ENCODE assay signal across 25 mouse cellular contexts in the genomic region with DNA sequence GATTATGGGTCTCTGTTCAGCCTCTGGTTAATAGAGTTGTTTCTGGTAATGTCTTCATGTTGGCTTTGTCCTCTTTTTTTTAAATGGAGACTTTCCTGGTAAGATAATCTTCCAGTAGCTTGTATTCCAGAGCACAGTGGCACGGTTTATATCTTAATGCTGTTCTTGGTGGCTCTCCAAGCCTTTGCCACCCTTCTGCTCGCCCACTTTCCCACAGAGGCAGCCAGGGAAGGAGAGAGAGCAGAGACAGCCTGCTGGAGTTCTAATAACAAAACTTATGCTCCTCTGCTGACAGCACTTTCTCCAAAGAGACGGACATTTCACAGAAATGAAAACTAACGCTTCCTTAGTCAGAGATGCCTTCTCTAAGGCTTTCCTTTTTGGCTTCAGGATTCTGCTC. TPM values are rescaled to one million over a fixed set of nuclear protein-coding genes. Genes with fewer than 3 reads are reported as not detected.
DNase-seq lines count a peak whose midpoint lies in the region; ATAC-seq and TF ChIP-seq lines count a peak whose summit lies in the region.
"Had no signal": no experiment of that assay in that cellular context is flagged by ENCODE, and none has a peak within 500 bp of the region (broad histone marks: within the 10 kb centered on the region; RNA-seq: fewer than 3 reads in every experiment).

No protein-coding gene starts in this region.

- ATAC-seq in frontal cortex, adult (ENCODE audit: low TSS enrichment) = peak; percentile 95
- ATAC-seq in heart, postnatal 0 days (ENCODE audit: insufficient read depth, low read depth) = no peak
- ATAC-seq: CD4-positive, CD25-positive, alpha-beta regulatory T cell, adult 4 months; forebrain, postnatal 0 days; hindbrain, embryonic 16.5 days; liver, embryonic 12.5 days had no signal

- DNase-seq in frontal cortex, postnatal 25 days (ENCODE audit: low spot score in 2 of 2) = no peak
- no peak for DNase-seq in heart, postnatal 0 days (ENCODE audit: low spot score)
- no peak for DNase-seq in heart, adult 18-20 months
- DNase-seq in left cerebral cortex, adult 18-20 months (ENCODE audit: low spot score in 2 of 2) = peak; percentile 55 to 63
- no peak for DNase-seq in left cerebral cortex, postnatal 10 days (ENCODE audit: extremely low spot score in 1 of 2, low spot score in 2 of 2)
- peak; percentile 64 for DNase-seq in telencephalon, adult 2 months (ENCODE audit: low read depth, low spot score)
- DNase-seq in liver = no peak
- DNase-seq: cerebellum, adult 9-10 months; forebrain, postnatal 0 days; gastrocnemius, postnatal 36 days; kidney, adult 2 months; kidney, postnatal 36 days; lung, embryonic 14.5 days; lung, postnatal 4 days; spleen, adult 18-20 months had no signal

- no peaks in the 10 kb centered on the region for H3K9me3 ChIP-seq in heart, postnatal 0 days (replicated peaks; ENCODE audit: control insufficient read depth, low read length)
- H3K9me3 ChIP-seq: embryonic facial prominence, embryonic 12.5 days; G1E; limb, embryonic 10.5 days; liver, embryonic 12.5 days; midbrain, embryonic 10.5 days; neural tube, embryonic 12.5 days; stomach, embryonic 15.5 days had no signal

- peaks cover 39% of the 10 kb centered on the region for H3K4me1 ChIP-seq in heart, postnatal 0 days (ENCODE audit: control insufficient read depth, insufficient read depth)
- H3K4me1 ChIP-seq: embryonic facial prominence, embryonic 12.5 days; neural tube, embryonic 12.5 days; stomach, embryonic 15.5 days had no signal

- 57% methylated on average over 4 of the region's 4 CpGs for WGBS in heart, postnatal 0 days

- no peak overlapping the region for H3K4me3 ChIP-seq in heart, postnatal 0 days (ENCODE audit: low read depth, low read length)
- H3K4me3 ChIP-seq: embryonic facial prominence, embryonic 12.5 days; limb, embryonic 10.5 days; liver, embryonic 12.5 days; midbrain, embryonic 10.5 days; neural tube, embryonic 12.5 days; stomach, embryonic 15.5 days had no signal

- no peak for TF ChIP-seq EP300 in heart, postnatal 0 days (IDR thresholded peaks at IDR 0.05; ENCODE audit: low read depth)

- H3K9ac ChIP-seq in heart, postnatal 0 days (replicated peaks; ENCODE audit: low read depth, low read length) = no peak overlapping the region
- H3K9ac ChIP-seq: embryonic facial prominence, embryonic 12.5 days; forebrain, postnatal 0 days; liver, embryonic 12.5 days; lung, embryonic 14.5 days; neural tube, embryonic 12.5 days; stomach, embryonic 15.5 days had no signal

- no peaks in the 10 kb centered on the region; the same call in 1 of the 2 replicates for H3K36me3 ChIP-seq in heart, postnatal 0 days (replicated peaks; ENCODE audit: control insufficient read depth, insufficient read depth, low read length)
- H3K36me3 ChIP-seq: embryonic facial prominence, embryonic 12.5 days; neural tube, embryonic 12.5 days; stomach, embryonic 15.5 days had no signal

- no peak overlapping the region for H3K4me2 ChIP-seq in heart, postnatal 0 days (ENCODE audit: low read depth, low read length)
- H3K4me2 ChIP-seq: embryonic facial prominence, embryonic 12.5 days; liver, embryonic 12.5 days; lung, embryonic 14.5 days; neural tube, embryonic 12.5 days; stomach, embryonic 15.5 days had no signal

- intact Hi-C loops in left cerebral cortex, postnatal 10 days (cut with DNase I) = no loop called here

- 0 out of 2 replicates have a peak overlapping the region, but pooled peaks have one; percentile 40 for H3K27ac ChIP-seq in heart, postnatal 0 days (ENCODE audit: low read depth)
- H3K27ac ChIP-seq: embryonic facial prominence, embryonic 12.5 days; limb, embryonic 10.5 days; liver, embryonic 12.5 days; midbrain, embryonic 10.5 days; neural tube, embryonic 12.5 days; stomach, embryonic 15.5 days had no signal

- no peaks in the 10 kb centered on the region for H3K27me3 ChIP-seq in heart, postnatal 0 days (ENCODE audit: control insufficient read depth, insufficient read depth, low read length)
- H3K27me3 ChIP-seq: embryonic facial prominence, embryonic 12.5 days; liver, embryonic 12.5 days; neural tube, embryonic 12.5 days; stomach, embryonic 15.5 days had no signal

- TF ChIP-seq CTCF in heart, postnatal 0 days (IDR thresholded peaks at IDR 0.05; ENCODE audit: low read depth) = no peak

RNA-seq across cellular contexts. Expression of a gene that starts 6.8 kb away (rescaled TPM):
- 17.2 and 39.6 TPM in 2 replicates for total RNA-seq in heart, postnatal 0 days (2014; rRNA removed; ENCODE audit: low replicate concordance)
- 10.3 and 11.1 TPM in 2 replicates for polyA plus RNA-seq in heart, postnatal 0 days (2015; fragmentation: Nextera tagmentation; extraction: Ambion mirVana)
- 10 to 100 TPM; 20.6 to 21.9 TPM for total RNA-seq in heart, adult 18-20 months (2021)
- 10 to 100 TPM; 52.9 to 53.9 TPM for total RNA-seq in left cerebral cortex, adult 18-20 months (2021)
- total RNA-seq in left cerebral cortex, postnatal 10 days (2021) = 10 to 100 TPM; 20.0 to 20.4 TPM

Comparison
In these comparisons a context has a peak if more than half of its experiments do, and no peak if none do; other contexts are left out.
1. DNase-seq: peak in left cerebral cortex, adult 18-20 months (2 of 2) and telencephalon, adult 2 months (single experiment); none in frontal cortex, postnatal 25 days (0 of 2), heart, postnatal 0 days (single experiment), heart, adult 18-20 months (0 of 2), left cerebral cortex, postnatal 10 days (0 of 2) and liver (single experiment).